Mouse (Mus musculus) mouse trophoblast stem cell (cell line): Measurements from ENCODE around the gene Mrps33.

Source experiments
- in situ Hi-C, 2 experiments: fragments of 300-500 bp; cut with MseI, MboI; formaldehyde crosslinking; loops; 2 replicates in 1 of 2; 3 replicates in 1 of 2; pipeline ENCODE4 v1.15.1; 2025

The Mrps33 gene

DNA sequence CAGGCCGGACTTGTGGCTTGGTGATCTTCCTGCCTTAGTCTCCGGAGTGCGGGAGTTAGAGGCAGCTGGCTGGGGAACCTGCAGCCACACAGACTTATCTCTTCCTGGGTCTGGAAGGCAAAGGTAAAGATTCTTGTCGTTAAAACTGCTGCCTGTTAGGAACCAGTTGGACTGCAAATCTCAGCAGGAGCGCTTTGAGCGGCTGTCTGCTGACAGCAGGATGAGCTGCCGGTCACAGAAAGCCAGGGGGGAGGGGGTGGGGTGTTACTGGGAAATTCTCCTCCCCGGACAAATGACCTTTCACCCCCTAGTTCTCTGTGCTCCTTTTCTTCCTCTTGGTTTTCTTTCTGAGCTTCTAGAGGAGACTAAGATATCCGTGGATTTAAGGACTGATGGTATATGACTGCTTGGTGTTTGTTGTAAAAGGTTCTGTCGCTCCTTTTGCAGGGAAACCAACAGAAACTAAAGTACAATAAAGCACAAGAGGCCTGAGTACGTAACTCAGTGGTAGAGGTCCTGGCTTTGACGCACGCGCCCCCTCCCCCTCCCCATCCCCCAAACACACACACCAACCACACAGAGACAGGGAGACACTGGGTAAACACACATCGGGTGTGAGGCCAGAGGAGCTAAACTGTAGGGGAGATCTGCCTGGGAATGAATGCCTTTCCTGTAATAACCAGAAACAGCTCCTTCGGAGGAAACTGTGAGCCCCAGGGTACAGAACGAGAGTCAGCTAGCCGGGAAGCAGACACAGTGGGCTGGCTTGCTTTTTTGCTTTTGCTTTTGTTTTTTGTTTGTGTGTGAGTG lies 29.7 kb downstream of the Mrps33 start:
- in situ Hi-C loops = loop anchor here (25.0 kb wide), 2 partner anchors 94 to 169 kb away; no protein-coding TSS in a partner anchor

DNA sequence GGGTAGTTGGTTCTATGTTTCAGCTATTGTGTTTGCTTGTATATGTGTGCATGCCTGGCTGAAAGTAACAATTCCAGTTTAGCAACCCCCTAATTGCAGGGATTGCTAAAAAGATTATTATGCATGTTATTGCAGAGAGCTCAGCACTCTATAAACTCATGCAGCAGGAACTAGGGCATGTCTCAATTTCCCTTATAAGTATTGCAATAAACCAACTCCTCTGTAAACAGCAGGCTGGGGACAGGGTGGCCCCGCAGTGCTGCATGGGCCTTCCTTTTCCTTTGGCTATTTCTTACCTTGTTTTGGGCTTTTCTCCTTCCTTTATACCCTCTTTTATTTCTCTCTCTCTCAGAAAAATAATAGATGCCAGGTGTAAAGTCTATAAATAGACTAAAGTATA lies 32.3 kb downstream of the Mrps33 start:
- in situ Hi-C loops = loop anchor here (25.0 kb wide), 2 partner anchors 91 to 166 kb away; no protein-coding TSS in a partner anchor

DNA sequence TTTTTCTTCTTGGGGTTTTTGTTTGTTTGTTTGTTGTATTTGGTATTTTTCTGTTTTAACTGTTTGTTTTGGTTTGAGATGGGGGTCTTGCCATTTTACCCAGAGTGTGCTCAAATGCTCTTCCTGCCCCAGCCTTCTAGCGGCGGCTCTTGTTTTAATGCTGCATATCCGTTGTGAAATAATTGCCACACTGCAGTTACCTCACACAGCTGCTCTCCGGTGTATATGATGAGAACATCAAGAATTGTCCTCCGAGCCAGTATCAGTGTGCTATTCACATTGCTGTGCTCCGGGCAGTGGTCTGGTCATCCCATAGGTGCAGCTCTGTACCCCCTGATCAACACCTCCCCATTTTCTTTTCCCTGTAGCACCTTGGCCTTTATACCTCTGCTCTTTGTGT lies 34.5 kb downstream of the Mrps33 start:
- in situ Hi-C loops = loop anchor here (25.0 kb wide), 2 partner anchors 89 to 164 kb away; no protein-coding TSS in a partner anchor

DNA sequence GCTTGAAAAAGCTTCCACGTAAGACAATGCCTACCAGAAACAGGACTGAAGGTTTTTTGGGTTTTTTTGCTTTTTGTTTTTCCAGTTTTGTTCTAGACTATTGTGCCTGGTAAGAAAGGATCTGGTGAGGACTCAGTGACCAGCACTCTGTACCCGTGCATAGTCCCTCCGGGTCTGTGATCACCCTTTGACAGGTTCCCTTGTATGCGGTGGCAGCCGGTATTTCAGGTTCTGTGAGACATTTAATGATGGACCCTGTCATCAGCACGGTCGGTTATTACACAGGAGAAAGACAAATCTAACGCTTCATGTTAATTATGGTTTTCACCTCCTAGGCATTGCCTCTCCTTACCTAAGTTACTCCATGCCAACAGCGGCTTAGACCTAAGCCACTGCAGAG lies 35.8 kb downstream of the Mrps33 start:
- in situ Hi-C loops = loop anchor here (25.0 kb wide), 2 partner anchors 88 to 163 kb away; no protein-coding TSS in a partner anchor

DNA sequence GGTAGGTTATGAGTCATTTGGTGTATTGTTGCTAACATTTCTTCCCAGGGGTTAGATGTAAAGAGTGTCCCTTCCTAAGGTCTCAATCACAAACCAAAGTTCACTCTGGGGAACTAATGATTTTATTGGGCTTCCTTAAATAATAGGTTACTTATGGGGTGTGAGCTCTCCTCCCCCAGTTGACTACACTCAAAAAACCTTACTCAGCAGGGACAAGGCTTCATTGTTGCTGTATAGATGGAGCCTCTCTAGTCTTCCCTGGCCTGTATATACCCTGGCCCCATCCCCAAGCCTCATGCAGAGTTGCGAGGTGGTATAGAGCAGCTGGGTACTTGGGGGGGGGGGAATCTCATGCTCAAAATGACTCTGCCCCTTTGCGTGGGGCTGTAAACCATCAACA lies 53.6 kb downstream of the Mrps33 start:
- in situ Hi-C loops = no loop called here
